Mouse (Mus musculus): ENCODE results near the gene Cdc42se2. TPM values are rescaled to one million over a fixed set of nuclear protein-coding genes. Genes with fewer than 3 reads are reported as not detected.

Cdc42se2 gene
- polyA plus RNA-seq, 1 experiment from 2014 or later, result 15.4 TPM

DNA sequence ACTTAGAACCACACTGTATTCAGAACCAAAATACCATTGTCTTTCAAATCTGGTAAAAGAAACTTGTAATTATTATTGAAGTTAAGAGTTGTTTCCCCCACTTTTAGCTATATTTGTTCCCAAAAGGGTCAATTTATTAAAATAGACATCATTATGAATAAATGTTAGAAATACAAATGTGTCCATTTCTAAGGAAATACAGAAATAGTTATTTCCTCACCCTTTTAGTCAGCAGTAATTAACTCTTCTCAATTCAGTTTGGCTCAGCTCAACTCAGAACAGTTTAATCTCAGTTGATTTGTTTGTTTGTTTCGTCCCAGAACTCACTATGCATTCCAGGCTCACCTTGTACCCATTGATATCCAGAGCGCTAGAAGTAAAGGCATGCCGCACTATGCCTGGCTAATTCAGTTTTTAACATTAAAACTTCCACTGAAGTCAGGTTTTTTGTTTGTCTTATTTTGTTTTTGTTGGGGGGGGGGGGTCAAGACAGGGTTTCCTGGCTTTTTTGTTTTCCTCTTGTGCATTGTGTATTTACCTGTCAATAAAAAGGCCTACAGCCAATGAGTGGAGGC, 19.3 kb downstream of the Cdc42se2 start:
- Histone ChIP-seq H3K27me3 (ENCODE audit: insufficient read depth, low read length) (no peaks in the 10 kb centered on the region), H3K4me2 (ENCODE audit: low read depth, low read length) (no peak overlapping the region), H3K4me3 (ENCODE audit: low read depth, low read length) (no peak overlapping the region), H3K9ac (replicated peaks) (no peak overlapping the region), H3K4me1 (ENCODE audit: insufficient read depth) (no peaks in the 10 kb centered on the region; the same call in 1 of the 2 replicates), H3K9me3 (ENCODE audit: low read length) (no peaks in the 10 kb centered on the region), H3K27ac (ENCODE audit: low read depth) (no peak overlapping the region), H3K36me3 (replicated peaks; ENCODE audit: insufficient read depth, low read length) (no peaks in the 10 kb centered on the region)
- DNase-seq (no peak), ATAC-seq (no peak)
- TF ChIP-seq CTCF (IDR thresholded peaks at IDR 0.05; ENCODE audit: low read depth) (no peak), EP300 (IDR thresholded peaks at IDR 0.05; ENCODE audit: low read depth) (no peak)
- 86% methylated on average over 3 of the region's 3 CpGs for WGBS (ENCODE audit: insufficient replicate concordance)

DNA sequence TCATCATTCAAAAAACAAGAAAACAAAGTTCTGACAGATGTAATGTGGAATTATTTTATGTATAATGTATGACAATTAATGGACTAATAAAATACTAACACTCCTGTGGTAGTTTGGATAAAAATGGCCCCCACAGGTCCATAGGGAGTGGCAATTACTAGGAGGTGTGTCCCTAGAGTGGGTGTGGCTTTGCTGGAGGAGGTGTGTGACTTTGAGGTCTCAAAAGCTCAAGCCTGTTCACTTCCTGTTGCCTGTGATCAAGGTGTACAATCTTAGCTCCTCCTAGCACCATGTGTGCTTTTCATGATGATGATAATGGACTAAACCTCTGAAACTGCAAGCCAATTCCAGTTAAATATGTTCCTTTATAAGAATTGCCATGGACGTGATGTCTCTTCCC, 22.7 kb downstream of the Cdc42se2 start:
- no peak for ATAC-seq
- 71% methylated on average over 1 of the region's 1 CpGs for WGBS (ENCODE audit: insufficient replicate concordance)
- H3K9me3 ChIP-seq (ENCODE audit: low read length), result no peaks in the 10 kb centered on the region

DNA sequence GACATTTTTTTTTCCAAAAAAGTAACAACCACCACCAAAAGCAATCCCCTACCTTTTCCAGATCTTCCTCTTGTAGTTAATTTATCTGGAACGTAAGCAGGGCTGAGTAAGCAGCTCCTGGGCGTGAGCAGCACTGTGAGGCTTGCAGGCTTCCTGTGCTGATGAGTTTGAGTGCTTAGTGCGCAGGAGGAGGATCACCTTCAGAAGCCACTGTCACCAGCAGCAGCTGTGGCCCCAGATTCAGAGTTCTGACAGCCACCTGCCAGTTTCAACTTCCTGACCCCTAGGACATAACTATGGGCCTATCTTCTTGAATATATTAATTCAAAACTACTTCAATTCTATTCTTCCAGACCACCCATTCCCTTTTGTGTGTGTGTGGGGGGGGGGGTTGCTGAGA, 23.4 kb downstream of the Cdc42se2 start:
- no peaks in the 10 kb centered on the region; the same call in 1 of the 2 replicates for H3K4me1 ChIP-seq (ENCODE audit: insufficient read depth)
- H3K27me3 ChIP-seq (ENCODE audit: insufficient read depth, low read length), result no peaks in the 10 kb centered on the region
- no peak overlapping the region for H3K4me3 ChIP-seq (ENCODE audit: low read depth, low read length)
- H3K27ac ChIP-seq (ENCODE audit: low read depth), result no peak overlapping the region
- H3K4me2 ChIP-seq (ENCODE audit: low read depth, low read length), result no peak overlapping the region
- 60% methylated on average over 3 of the region's 3 CpGs for WGBS (ENCODE audit: insufficient replicate concordance)
- no peak for ATAC-seq
- H3K9ac ChIP-seq (replicated peaks), result no peak overlapping the region
- TF ChIP-seq EP300 (IDR thresholded peaks at IDR 0.05; ENCODE audit: low read depth), result no peak
- TF ChIP-seq CTCF (IDR thresholded peaks at IDR 0.05; ENCODE audit: low read depth), result no peak
- no peaks in the 10 kb centered on the region for H3K36me3 ChIP-seq (replicated peaks; ENCODE audit: insufficient read depth, low read length)
- DNase-seq, result no peak
- H3K9me3 ChIP-seq (ENCODE audit: low read length), result no peaks in the 10 kb centered on the region

More for the DNA sequence above, 22.7 kb downstream of the Cdc42se2 start:
- TF ChIP-seq CTCF (IDR thresholded peaks at IDR 0.05; ENCODE audit: low read depth), result no peak
- TF ChIP-seq EP300 (IDR thresholded peaks at IDR 0.05; ENCODE audit: low read depth), result no peak
- Histone ChIP-seq H3K36me3 (replicated peaks; ENCODE audit: insufficient read depth, low read length) (no peaks in the 10 kb centered on the region), H3K4me3 (ENCODE audit: low read depth, low read length) (no peak overlapping the region), H3K27me3 (ENCODE audit: insufficient read depth, low read length) (no peaks in the 10 kb centered on the region), H3K9ac (replicated peaks) (no peak overlapping the region), H3K27ac (ENCODE audit: low read depth) (no peak overlapping the region), H3K4me2 (ENCODE audit: low read depth, low read length) (no peak overlapping the region), H3K4me1 (ENCODE audit: insufficient read depth) (no peaks in the 10 kb centered on the region; the same call in 1 of the 2 replicates)
- DNase-seq, result no peak

DNA sequence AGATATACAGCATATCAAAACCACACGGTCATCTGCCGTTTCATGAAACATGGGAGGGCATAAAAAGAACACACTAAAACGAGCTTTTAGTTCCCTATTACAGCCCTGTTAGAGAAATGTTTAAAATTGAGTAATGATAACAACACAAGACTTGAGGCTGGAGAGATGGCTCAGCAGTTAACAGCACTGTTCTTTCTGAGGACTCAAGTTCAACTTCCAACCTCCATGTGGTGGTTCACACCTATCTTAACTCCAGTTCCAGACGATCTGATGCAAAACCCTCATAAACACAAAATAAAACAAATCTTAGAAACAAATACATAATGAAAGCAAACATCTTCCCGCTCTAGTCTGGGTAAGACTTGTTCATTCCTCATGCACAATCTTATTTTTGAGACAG, 24.7 kb downstream of the Cdc42se2 start:
- WGBS (ENCODE audit: insufficient replicate concordance), result 56% methylated on average over 5 of the region's 5 CpGs
- Histone ChIP-seq H3K27me3 (ENCODE audit: insufficient read depth, low read length) (no peaks in the 10 kb centered on the region), H3K27ac (ENCODE audit: low read depth) (no peak overlapping the region), H3K4me1 (ENCODE audit: insufficient read depth) (no peaks in the 10 kb centered on the region; the same call in 1 of the 2 replicates), H3K9me3 (ENCODE audit: low read length) (no peaks in the 10 kb centered on the region), H3K36me3 (replicated peaks; ENCODE audit: insufficient read depth, low read length) (no peaks in the 10 kb centered on the region), H3K4me2 (ENCODE audit: low read depth, low read length) (no peak overlapping the region), H3K4me3 (ENCODE audit: low read depth, low read length) (no peak overlapping the region), H3K9ac (replicated peaks) (no peak overlapping the region)
- ATAC-seq (no peak), DNase-seq (no peak)
- TF ChIP-seq CTCF (IDR thresholded peaks at IDR 0.05; ENCODE audit: low read depth), result no peak
- TF ChIP-seq EP300 (IDR thresholded peaks at IDR 0.05; ENCODE audit: low read depth), result no peak

DNA sequence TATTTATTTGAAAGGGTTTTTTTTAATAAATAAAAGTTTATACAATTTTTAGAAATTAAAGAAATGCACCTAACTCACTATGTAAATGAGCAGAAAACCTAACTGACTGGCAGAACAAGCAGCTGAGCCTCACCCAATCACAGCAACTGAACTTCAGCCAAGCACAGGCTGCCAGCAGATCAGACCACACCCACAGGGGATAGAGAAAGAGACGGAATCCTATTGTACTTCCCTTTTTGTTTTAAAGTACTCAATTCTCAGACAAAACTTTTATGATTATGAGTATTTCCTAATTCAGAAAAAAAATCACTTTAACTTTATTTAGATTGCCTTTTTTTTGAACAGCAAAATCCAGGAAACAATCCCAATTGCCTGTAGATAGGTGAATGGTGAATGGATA, 29.5 kb downstream of the Cdc42se2 start:
- no peak overlapping the region for H3K4me3 ChIP-seq (ENCODE audit: low read depth, low read length)
- 18% methylated on average over 1 of the region's 1 CpGs for WGBS (ENCODE audit: insufficient replicate concordance)
- no peaks in the 10 kb centered on the region for H3K27me3 ChIP-seq (ENCODE audit: insufficient read depth, low read length)
- H3K9me3 ChIP-seq (ENCODE audit: low read length), result no peaks in the 10 kb centered on the region
- TF ChIP-seq EP300 (IDR thresholded peaks at IDR 0.05; ENCODE audit: low read depth), result no peak
- no peak for TF ChIP-seq CTCF (IDR thresholded peaks at IDR 0.05; ENCODE audit: low read depth)
- H3K9ac ChIP-seq (replicated peaks), result no peak overlapping the region
- ATAC-seq (peak; percentile 53; the same call in 1 of the 2 replicates), DNase-seq (peak; percentile 26)
- H3K36me3 ChIP-seq (replicated peaks; ENCODE audit: insufficient read depth, low read length), result peaks cover 10% of the 10 kb centered on the region; the same call in 1 of the 2 replicates
- no peaks in the 10 kb centered on the region for H3K4me1 ChIP-seq (ENCODE audit: insufficient read depth)
- no peak overlapping the region for H3K27ac ChIP-seq (ENCODE audit: low read depth)
- H3K4me2 ChIP-seq (ENCODE audit: low read depth, low read length), result no peak overlapping the region

DNA sequence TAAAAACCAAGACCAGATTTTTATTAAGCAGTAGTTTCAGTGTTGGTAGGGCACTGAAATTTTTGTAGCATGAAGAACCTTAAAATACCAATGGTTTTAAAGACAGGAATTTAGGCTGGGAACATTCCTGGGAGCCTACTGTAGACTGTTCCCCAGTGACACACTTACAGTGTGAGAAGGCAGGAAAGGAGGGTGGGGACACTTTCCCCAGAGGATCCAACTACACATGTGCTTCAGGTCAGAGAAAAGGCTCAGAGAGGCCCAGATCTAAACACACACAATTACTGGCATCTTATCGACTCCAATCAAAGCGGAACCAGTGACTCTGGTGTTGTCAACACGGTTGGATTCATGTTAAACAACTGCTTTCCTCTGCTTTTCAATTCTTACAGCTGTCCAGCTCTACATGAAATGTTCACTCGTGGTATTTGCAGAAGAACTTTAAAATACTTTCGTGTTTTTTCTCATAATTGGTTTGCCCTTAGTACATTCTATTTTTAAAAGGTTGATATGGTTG, 32.3 kb downstream of the Cdc42se2 start:
- H3K36me3 ChIP-seq (replicated peaks; ENCODE audit: insufficient read depth, low read length), result peaks cover 14% of the 10 kb centered on the region; the same call in 1 of the 2 replicates
- 77% methylated on average over 5 of the region's 5 CpGs for WGBS (ENCODE audit: insufficient replicate concordance)
- no peaks in the 10 kb centered on the region for H3K4me1 ChIP-seq (ENCODE audit: insufficient read depth)
- no peak for TF ChIP-seq CTCF (IDR thresholded peaks at IDR 0.05; ENCODE audit: low read depth)
- H3K4me2 ChIP-seq (ENCODE audit: low read depth, low read length), result no peak overlapping the region
- DNase-seq (no peak), ATAC-seq (no peak)
- no peaks in the 10 kb centered on the region for H3K9me3 ChIP-seq (ENCODE audit: low read length)
- no peak overlapping the region for H3K27ac ChIP-seq (ENCODE audit: low read depth)
- H3K4me3 ChIP-seq (ENCODE audit: low read depth, low read length), result no peak overlapping the region
- H3K9ac ChIP-seq (replicated peaks), result no peak overlapping the region
- no peaks in the 10 kb centered on the region for H3K27me3 ChIP-seq (ENCODE audit: insufficient read depth, low read length)

Measured in liver, postnatal 0 days (tissue).